Mouse (Mus musculus) intestine, embryonic 14.5 days (tissue): ENCODE measurements around the gene Lat2. TPM values are rescaled to one million over a fixed set of nuclear protein-coding genes. Genes with fewer than 3 reads are reported as not detected.
A peak's percentile ranks its signal among the peaks of the same experiment; 100 is the strongest.

Experiments
- ATAC-seq: fragments of 200-750 bp; cut with Nextera tagmentation; replicated peaks from 2 replicates; pipeline ENCODE4 v1.8.0; 2017; ENCODE audit warnings: low read depth, moderate number of reproducible peaks, moderate TSS enrichment, moderate library complexity; ENCODE audit not compliant: low FRiP score, low TSS enrichment
- DNase-seq: peaks from one replicate; pipeline ENCODE4 v3.0.0-alpha.2; 2018; ENCODE audit warnings: low spot score
- H3K27ac ChIP-seq: fragments of 300-500 bp; sonication (generic); 2 replicates; pipeline ENCODE4 v1.5.1; 2014; ENCODE audit warnings: low read depth, mild to moderate bottlenecking, control low read depth
- H3K27me3 ChIP-seq: fragments of 300-500 bp; sonication (generic); replicated peaks from 2 replicates; pipeline ENCODE4 v1.6.1; 2014; ENCODE audit warnings: low read length, control low read depth; ENCODE audit not compliant: control insufficient read depth, insufficient read depth
- H3K36me3 ChIP-seq: fragments of 300-500 bp; sonication (generic); 2 replicates; pipeline ENCODE4 v1.6.1; 2014; ENCODE audit warnings: low read length, control low read depth; ENCODE audit not compliant: control insufficient read depth, insufficient read depth
- H3K4me1 ChIP-seq: fragments of 300-500 bp; sonication (generic); replicated peaks from 2 replicates; pipeline ENCODE4 v1.6.1; 2014; ENCODE audit warnings: low read length, control low read depth, mixed read lengths; ENCODE audit not compliant: control insufficient read depth, insufficient read depth
- H3K4me2 ChIP-seq: fragments of 300-500 bp; sonication (generic); 2 replicates; pipeline ENCODE4 v1.6.1; 2014; ENCODE audit warnings: low read length
- H3K4me3 ChIP-seq: fragments of 300-500 bp; sonication (generic); 2 replicates; pipeline ENCODE4 v1.5.1; 2014; ENCODE audit warnings: low read depth, low read length, control low read depth, mixed read lengths
- H3K9ac ChIP-seq: fragments of 300-500 bp; sonication (generic); 2 replicates; pipeline ENCODE4 v1.6.1; 2014; ENCODE audit warnings: mild to moderate bottlenecking, low read length
- H3K9me3 ChIP-seq: fragments of 300-500 bp; sonication (generic); 2 replicates; pipeline ENCODE4 v1.6.1; 2016; ENCODE audit warnings: low read length, control low read depth; ENCODE audit not compliant: control insufficient read depth
- WGBS: fragments of 180-500 bp; shearing (Covaris S2); extraction: QIAGEN DNeasy Blood & Tissue Kit; methylation state at CpG from one replicate; pipeline ENCODE4 v1.1.7; 2014; 5-methylcytosine and 5-hydroxymethylcytosine counted together
- polyA plus RNA-seq: library from polyadenylated mRNA; unstranded; fragments of >200 nt; fragmentation: Nextera tagmentation; extraction: Ambion mirVana; gene quantifications from 2 replicates; pipeline ENCODE4 v1.2.1, GENCODE M21; 2014

Gene Lat2
- polyA plus RNA-seq, 1 experiment from 2014 or later: 2.3 TPM

DNA sequence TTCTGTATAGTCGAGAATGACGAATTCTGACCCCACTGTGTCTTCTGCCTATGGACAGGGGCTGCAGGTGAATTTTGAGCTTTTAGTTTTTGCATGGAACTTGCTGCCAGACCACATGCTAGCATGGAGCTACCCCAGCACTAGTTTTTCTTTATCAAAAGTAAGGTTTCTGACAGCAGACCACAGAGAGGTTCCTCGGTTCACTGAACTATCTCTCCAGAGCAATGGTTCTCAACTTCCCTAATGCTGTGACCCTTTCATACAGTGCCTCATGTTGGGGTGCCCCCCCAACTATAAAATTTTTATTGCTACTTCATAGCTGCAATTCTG lies 31.0 kb downstream of the Lat2 start:
- 77% methylated on average over 3 of the region's 3 CpGs for WGBS
- Histone ChIP-seq H3K4me1 (peaks cover 11% of the 10 kb centered on the region), H3K9ac (0 out of 2 replicates have a peak overlapping the region, but pooled peaks have one; percentile 70), H3K9me3 (no peaks in the 10 kb centered on the region), H3K36me3 (peaks cover 13% of the 10 kb centered on the region), H3K27ac (no peak overlapping the region), H3K4me2 (peak overlapping the region; percentile 96), H3K27me3 (no peaks in the 10 kb centered on the region), H3K4me3 (no peak overlapping the region)
- DNase-seq (no peak), ATAC-seq (no peak)

- Histone ChIP-seq H3K27ac (no peak overlapping the region), H3K9ac (peak overlapping the region; percentile 70), H3K4me1 (peaks cover 11% of the 10 kb centered on the region), H3K9me3 (no peaks in the 10 kb centered on the region), H3K4me2 (peak overlapping the region; percentile 96), H3K36me3 (peaks cover 9% of the 10 kb centered on the region), H3K27me3 (no peaks in the 10 kb centered on the region), H3K4me3 (peak overlapping the region; percentile 92)
- DNase-seq (no peak), ATAC-seq (no peak)
- 27% methylated on average over 15 of the region's 15 CpGs for WGBS
These were observed 31.6 kb downstream of the Lat2 start for GRCm38 (mm10) chr5:134583006-134583883.

GRCm38 (mm10) chr5:134582221-134582907 lies 32.5 kb downstream of the Lat2 start:
- peak; percentile 95 for DNase-seq
- no peak overlapping the region for H3K27ac ChIP-seq
- 8% methylated on average over 28 of the region's 30 CpGs for WGBS

DNA sequence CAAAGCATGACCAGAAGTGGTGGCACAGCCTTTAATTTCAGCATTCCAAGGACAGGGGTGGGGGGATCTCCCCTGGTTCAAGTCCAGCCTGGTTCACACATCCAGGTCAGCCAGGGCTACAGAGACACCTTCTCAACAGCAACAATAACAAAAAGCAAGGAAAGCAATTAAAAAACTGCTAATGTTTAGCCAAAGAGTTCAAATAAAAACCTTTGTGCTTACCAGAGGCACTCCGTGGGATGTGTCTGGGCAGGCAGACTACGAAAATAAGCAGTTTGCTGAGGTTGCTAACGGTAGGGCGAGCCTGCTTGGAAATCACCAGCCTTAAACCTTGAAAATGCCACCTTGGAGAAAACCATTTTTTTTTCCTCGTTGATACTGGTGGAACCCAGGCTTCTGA lies 33.7 kb downstream of the Lat2 start, which contains the start of gene Rfc2:
Gene Rfc2 (plus strand): TSS at position 221 of the 400 bp plus-strand sequence.
- Histone ChIP-seq H3K4me2 (no peak within 1 kb of the TSS), H3K9me3 (no peaks in the 10 kb centered on the region), H3K4me1 (peaks cover 11% of the 10 kb centered on the region), H3K27me3 (no peaks in the 10 kb centered on the region), H3K4me3 (no peak within 1 kb of the TSS), H3K27ac (no peak within 1 kb of the TSS), H3K9ac (no peak within 1 kb of the TSS), H3K36me3 (no peaks in the 10 kb centered on the region)
- DNase-seq (no peak), ATAC-seq (no peak)
- WGBS: 87% methylated on average over 5 of the region's 5 CpGs

More at GRCm38 (mm10) chr5:134582221-134582907, 32.5 kb downstream of the Lat2 start:
- no peaks in the 10 kb centered on the region for H3K9me3 ChIP-seq
- H3K27me3 ChIP-seq: no peaks in the 10 kb centered on the region
- peaks cover 8% of the 10 kb centered on the region for H3K36me3 ChIP-seq
- ATAC-seq: peak; percentile 90
- peak overlapping the region; percentile 70 for H3K9ac ChIP-seq
- peaks cover 11% of the 10 kb centered on the region for H3K4me1 ChIP-seq
- H3K4me3 ChIP-seq: peak overlapping the region; percentile 92
- peak overlapping the region; percentile 96 for H3K4me2 ChIP-seq

DNA sequence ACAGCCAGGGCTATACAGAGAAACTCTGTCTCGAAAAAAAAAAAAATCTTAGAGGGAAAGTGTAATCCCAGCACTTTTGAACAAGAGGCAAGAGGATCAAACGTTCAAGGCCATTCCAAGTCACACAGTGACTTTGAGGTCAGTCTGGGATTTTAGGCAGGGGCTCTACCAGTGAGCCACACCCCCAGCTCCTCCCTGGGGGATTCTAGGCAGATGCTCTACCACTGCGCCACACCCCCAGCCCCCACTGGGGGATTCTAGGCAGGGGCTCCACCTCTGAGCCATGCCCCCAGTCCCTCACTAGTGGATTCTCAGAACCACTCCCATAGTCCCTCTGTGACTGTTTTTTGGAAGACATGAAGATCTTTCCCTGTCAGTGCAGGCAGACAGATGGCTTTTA lies 35.7 kb downstream of the Lat2 start:
- ATAC-seq (no peak), DNase-seq (no peak)
- Histone ChIP-seq H3K9ac (no peak overlapping the region), H3K4me3 (no peak overlapping the region), H3K27ac (no peak overlapping the region), H3K4me1 (peaks cover 11% of the 10 kb centered on the region), H3K36me3 (no peaks in the 10 kb centered on the region), H3K9me3 (no peaks in the 10 kb centered on the region), H3K27me3 (no peaks in the 10 kb centered on the region), H3K4me2 (no peak overlapping the region)
- 68% methylated on average over 3 of the region's 3 CpGs for WGBS

DNA sequence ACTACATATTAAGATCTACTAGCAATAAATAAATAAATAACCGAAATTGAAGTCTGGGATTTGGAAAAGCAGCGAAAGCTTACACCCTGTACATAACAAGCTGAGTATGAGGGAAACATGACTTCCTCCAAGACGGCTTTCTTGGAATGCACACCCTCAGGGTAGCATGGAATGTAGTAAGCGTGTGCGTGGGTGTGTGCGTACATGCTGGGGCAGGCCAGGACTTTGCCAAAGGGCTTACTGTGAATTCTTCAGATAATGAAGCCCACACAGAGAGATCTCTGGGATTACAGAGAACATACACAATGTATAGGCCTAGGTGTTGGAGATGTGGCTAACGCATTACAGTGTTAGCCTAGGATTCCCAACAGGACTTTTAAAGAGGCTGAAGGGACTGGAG lies 37.3 kb downstream of the Lat2 start:
- Histone ChIP-seq H3K27me3 (no peaks in the 10 kb centered on the region), H3K4me1 (0 out of 2 replicates have a peak, but pooled peaks cover 4% of the 10 kb centered on the region), H3K9me3 (no peaks in the 10 kb centered on the region), H3K36me3 (no peaks in the 10 kb centered on the region), H3K27ac (no peak overlapping the region), H3K4me3 (no peak overlapping the region), H3K9ac (no peak overlapping the region), H3K4me2 (no peak overlapping the region)
- ATAC-seq (no peak), DNase-seq (no peak)
- 88% methylated on average over 7 of the region's 7 CpGs for WGBS

- H3K4me3 ChIP-seq: no peak overlapping the region
- DNase-seq (no peak), ATAC-seq (no peak)
- no peaks in the 10 kb centered on the region for H3K27me3 ChIP-seq
- H3K36me3 ChIP-seq: no peaks in the 10 kb centered on the region
- 0 out of 2 replicates have a peak, but pooled peaks cover 6% of the 10 kb centered on the region for H3K4me1 ChIP-seq
- WGBS: 75% methylated on average over 14 of the region's 14 CpGs
- no peak overlapping the region for H3K27ac ChIP-seq
- no peaks in the 10 kb centered on the region for H3K9me3 ChIP-seq
- H3K9ac ChIP-seq: no peak overlapping the region
- no peak overlapping the region for H3K4me2 ChIP-seq
These were observed 38.2 kb downstream of the Lat2 start for GRCm38 (mm10) chr5:134576517-134577220.

DNA sequence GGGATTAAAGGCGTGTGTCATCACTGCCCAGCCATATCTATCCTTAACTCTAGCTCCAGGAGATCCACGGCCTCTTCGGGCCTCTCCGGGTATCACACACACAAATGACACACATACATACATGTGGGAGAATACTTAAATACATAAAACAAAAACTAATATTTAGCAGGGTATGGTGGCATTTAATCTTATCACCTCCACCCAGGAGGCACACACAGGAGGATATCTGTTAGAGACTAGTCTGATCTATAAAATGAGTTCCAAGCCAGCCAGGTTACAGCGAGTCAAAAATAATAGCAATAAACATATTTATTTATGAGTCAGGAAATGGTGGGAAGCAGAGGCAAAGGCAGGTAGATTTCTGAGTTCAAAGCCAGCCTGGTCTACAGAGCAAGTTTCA lies 39.0 kb downstream of the Lat2 start:
- H3K4me3 ChIP-seq: no peak overlapping the region
- DNase-seq (no peak), ATAC-seq (no peak)
- H3K27me3 ChIP-seq: no peaks in the 10 kb centered on the region
- H3K9me3 ChIP-seq: no peaks in the 10 kb centered on the region; the same call in 1 of the 2 replicates
- no peaks in the 10 kb centered on the region for H3K36me3 ChIP-seq
- no peak overlapping the region for H3K27ac ChIP-seq
- H3K4me1 ChIP-seq: peaks cover 6% of the 10 kb centered on the region; the same call in 1 of the 2 replicates
- 95% methylated on average over 5 of the region's 5 CpGs for WGBS
- no peak overlapping the region for H3K9ac ChIP-seq
- no peak overlapping the region for H3K4me2 ChIP-seq
